Mouse (Mus musculus): ENCODE measurements at regions not wholly inside any gene's neighbourhood (a gene's known extent, or its start where the extent isn't known, plus 50 kb on each side); places are given as distances from the start of the nearest gene placed in this dataset.

DNA sequence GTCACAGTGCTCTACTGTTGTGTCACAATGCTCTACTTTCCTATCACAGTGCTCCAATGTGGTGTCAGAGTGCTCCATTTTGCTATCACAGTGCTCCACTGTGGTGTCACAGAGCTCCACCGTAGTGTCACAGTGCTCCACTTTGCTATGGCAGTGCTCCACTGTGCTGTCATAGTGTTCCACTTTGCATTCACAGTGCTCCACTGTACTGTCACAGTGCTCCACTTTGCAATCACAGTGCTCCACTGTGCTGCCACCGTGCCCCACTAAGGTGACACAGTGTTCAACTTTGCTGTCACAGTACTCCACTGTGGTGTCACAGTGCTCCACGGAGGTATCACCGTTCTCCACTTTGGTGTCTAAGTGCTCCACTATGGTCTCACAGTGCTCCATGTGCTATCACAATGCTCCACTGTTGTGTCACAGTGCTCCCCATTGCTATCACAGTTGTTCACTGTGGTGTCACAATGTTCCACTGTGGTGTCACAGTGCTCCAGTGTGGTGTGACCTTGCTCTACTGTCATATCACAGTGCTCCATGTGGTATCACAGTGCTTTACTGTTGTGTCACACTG is 78.9 kb upstream of the Trpm1 start:
- Histone ChIP-seq H3K4me3 (no peak overlapping the region), H3K27ac (no peak overlapping the region)
- TF ChIP-seq CTCF (conservative IDR thresholded peaks at IDR 0.05) = no peak
- DNase-seq (ENCODE audit: low spot score in 2 of 2) = no peak

- no peak for TF ChIP-seq CTCF (conservative IDR thresholded peaks at IDR 0.05)
- no peak overlapping the region for H3K27ac ChIP-seq
- H3K4me3 ChIP-seq = no peak overlapping the region
- no peak for DNase-seq (ENCODE audit: low spot score in 2 of 2)
Measured at GRCm38 (mm10) chr7:64074186-64074585, 79.4 kb upstream of the Trpm1 start.

DNA sequence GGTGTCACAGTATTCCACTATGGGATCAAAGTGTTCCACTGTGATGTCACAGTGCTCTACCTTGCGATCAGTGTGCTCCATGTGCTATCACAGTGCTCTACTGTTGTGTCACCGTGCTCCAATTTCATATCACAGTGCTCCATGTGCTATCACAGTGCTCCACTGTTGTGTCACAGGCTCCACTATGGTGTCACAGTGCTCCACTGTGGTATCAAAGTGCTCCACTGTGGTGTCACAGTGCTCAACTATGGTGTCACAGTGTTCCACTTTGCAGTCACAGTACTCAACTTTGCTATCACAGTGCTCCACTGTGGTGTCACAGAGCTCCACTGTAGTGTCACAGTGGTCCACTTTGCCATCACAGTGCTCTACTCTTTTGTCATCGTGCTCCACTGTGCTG is 79.9 kb upstream of the Trpm1 start:
- Histone ChIP-seq H3K27ac (no peak overlapping the region), H3K4me3 (no peak overlapping the region)
- TF ChIP-seq CTCF (conservative IDR thresholded peaks at IDR 0.05) = no peak
- DNase-seq (ENCODE audit: low spot score in 2 of 2) = no peak

DNA sequence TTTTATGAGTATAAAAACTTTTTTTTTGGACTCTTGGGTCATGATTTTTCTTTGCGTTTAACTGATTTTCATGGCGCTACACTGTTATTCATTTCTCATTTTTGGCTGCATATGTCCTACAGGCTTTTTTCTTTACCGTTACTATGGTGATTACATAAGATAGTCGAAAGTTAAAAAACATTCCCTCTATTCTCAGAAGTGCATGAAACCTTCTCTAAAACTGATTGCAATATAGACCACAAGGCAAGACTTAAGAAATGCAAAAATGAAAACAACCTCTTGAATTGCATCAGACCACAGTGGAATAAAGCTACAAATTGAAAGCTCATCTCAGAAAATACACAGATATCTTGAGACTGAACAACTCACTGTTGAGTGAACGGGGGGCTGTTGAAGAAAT is 82.7 kb upstream of the Trpm1 start:
- TF ChIP-seq CTCF (conservative IDR thresholded peaks at IDR 0.05) = no peak
- no peak overlapping the region for H3K27ac ChIP-seq
- H3K4me3 ChIP-seq = no peak overlapping the region
- DNase-seq (ENCODE audit: low spot score in 2 of 2) = no peak

- H3K4me3 ChIP-seq = peak overlapping the region; percentile 11; the same call in 1 of the 2 replicates
- no peak for TF ChIP-seq CTCF (conservative IDR thresholded peaks at IDR 0.05)
Measured at GRCm38 (mm10) chr7:64065529-64066247, 87.9 kb upstream of the Trpm1 start.

DNA sequence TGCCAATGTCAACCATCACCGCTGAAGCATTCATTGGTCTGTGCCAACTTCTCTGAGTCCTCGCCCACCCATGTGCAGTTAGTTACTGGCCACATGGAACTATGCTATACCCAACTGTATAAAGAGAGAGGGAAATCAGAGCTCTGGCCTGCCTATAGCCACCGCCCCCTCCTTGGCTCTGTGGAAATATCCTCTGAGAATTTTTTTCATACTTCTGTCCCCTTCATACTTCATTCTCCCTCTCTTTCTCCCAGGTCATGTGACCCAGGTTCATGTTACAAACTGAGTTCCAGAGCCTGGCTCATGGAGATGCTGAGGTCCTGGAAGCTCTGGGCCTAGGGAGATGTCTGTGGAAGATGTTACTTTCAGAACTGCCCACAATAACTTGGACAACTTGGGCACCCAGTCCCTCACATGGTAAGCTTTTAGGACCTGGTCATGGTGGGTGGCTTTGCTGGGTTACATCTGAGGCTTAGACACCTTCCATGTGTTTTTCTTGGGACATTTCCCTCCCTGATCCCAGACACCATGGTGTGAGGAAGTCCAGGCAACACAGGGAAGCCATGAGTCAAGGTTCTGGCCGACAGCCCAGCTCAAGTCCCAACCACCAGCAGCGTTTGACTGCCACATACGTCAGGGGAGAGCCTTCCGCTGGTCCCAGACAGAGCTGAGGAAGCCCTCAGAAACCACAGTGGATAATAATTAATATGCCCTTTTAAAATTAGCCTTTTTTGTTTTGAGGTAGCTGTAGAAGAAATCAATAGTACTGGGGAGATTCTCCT is 89.0 kb upstream of the Trpm1 start:
- TF ChIP-seq CTCF (conservative IDR thresholded peaks at IDR 0.05) = no peak
- peak overlapping the region; percentile 11; the same call in 1 of the 2 replicates for H3K4me3 ChIP-seq
- DNase-seq (ENCODE audit: low spot score in 2 of 2) = peak in 1 of 2 experiments; percentile 32
- H3K27ac ChIP-seq = peak overlapping the region; percentile 81

More at GRCm38 (mm10) chr7:64065529-64066247, 87.9 kb upstream of the Trpm1 start:
- peak; percentile 92 to 94 for DNase-seq (ENCODE audit: low spot score in 2 of 2)
- H3K27ac ChIP-seq = peak overlapping the region; percentile 81

GRCm38 (mm10) chr7:64061170-64061569 is 92.5 kb upstream of the Trpm1 start:
- H3K4me3 ChIP-seq = no peak overlapping the region
- no peak for DNase-seq (ENCODE audit: low spot score in 2 of 2)
- no peak for TF ChIP-seq CTCF (conservative IDR thresholded peaks at IDR 0.05)
- no peak overlapping the region for H3K27ac ChIP-seq

DNA sequence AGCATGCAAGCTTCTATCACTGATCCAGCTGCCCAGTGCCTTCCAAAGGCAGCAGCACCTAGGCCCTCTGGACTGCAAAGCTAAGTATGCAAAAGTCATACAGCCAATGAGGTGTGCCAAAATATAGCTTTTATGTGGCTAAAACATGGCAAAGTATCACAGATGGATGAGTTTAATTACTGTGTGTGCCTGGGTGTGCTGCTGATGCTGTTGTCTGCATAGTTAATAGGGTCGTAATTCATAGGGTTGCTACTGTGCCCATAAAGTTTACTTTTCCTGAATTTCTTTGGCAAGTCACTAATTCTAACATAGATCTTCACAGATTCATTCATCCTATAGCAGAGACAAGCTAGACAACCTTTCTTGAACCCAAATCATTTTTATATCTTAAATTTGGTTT is 93.1 kb upstream of the Trpm1 start:
- no peak for DNase-seq (ENCODE audit: low spot score in 2 of 2)
- Histone ChIP-seq H3K27ac (no peak overlapping the region), H3K4me3 (no peak overlapping the region)
- TF ChIP-seq CTCF (conservative IDR thresholded peaks at IDR 0.05) = no peak

GRCm38 (mm10) chr7:64060051-64060450 is 93.6 kb upstream of the Trpm1 start:
- Histone ChIP-seq H3K4me3 (no peak overlapping the region), H3K27ac (no peak overlapping the region)
- TF ChIP-seq CTCF (conservative IDR thresholded peaks at IDR 0.05) = peak; percentile 84
- DNase-seq (ENCODE audit: low spot score in 2 of 2) = peak in 1 of 2 experiments; percentile 53

- H3K27ac ChIP-seq = peak overlapping the region; percentile 46; the same call in 1 of the 2 replicates
- no peak overlapping the region for H3K4me3 ChIP-seq
- TF ChIP-seq CTCF (conservative IDR thresholded peaks at IDR 0.05) = no peak
- no peak for DNase-seq (ENCODE audit: low spot score in 2 of 2)
Measured at GRCm38 (mm10) chr7:64058282-64058872, 95.3 kb upstream of the Trpm1 start.

DNA sequence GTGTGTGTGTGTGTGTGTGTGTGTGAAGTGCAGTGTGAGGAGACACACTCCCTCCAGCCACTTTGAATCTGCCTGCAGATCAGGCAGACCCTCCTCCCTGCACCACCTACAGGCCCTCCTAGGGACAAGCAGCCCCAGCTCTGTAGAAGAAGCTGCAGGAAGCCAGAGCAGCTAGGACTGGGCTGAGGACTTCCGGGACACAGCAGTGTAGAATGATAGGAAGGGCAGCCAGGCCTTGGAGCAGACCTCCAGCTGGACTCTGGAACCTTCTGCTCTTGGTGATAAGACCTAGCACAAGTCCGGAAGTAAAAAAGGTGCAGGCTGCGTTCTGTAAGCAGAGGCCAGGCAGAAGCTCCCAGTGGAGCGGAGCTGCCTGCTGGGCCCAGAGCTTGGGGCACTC is 95.8 kb upstream of the Trpm1 start:
- peak; percentile 57 for TF ChIP-seq CTCF (conservative IDR thresholded peaks at IDR 0.05)
- DNase-seq (ENCODE audit: low spot score in 2 of 2) = no peak
- no peak overlapping the region for H3K4me3 ChIP-seq
- H3K27ac ChIP-seq = peak overlapping the region; percentile 46; the same call in 1 of the 2 replicates

- peak; percentile 51 for TF ChIP-seq CTCF (conservative IDR thresholded peaks at IDR 0.05)
- H3K4me3 ChIP-seq = no peak overlapping the region
- no peak overlapping the region for H3K27ac ChIP-seq
- DNase-seq (ENCODE audit: low spot score in 2 of 2) = no peak
Measured at GRCm38 (mm10) chr7:64056498-64056897, 97.1 kb upstream of the Trpm1 start.

- Histone ChIP-seq H3K4me3 (no peak overlapping the region), H3K27ac (no peak overlapping the region)
- DNase-seq (ENCODE audit: low spot score in 2 of 2) = no peak
- TF ChIP-seq CTCF (conservative IDR thresholded peaks at IDR 0.05) = no peak
Measured at GRCm38 (mm10) chr7:64054996-64055395, 98.6 kb upstream of the Trpm1 start.

All from layer of hippocampus, adult 2 months (tissue).